Mouse (Mus musculus) testis, postnatal 10 days (tissue): ENCODE results near the gene Gnptg.
"Not testable (repeated sequence)": the region's sequence is repeated elsewhere in the genome, so short reads cannot be mapped to it uniquely, and the experiment has no call there.

Source experiments
- DNase-seq: peaks from one replicate; pipeline ENCODE4 v3.0.0; 2021; ENCODE audit warnings: low spot score

Gene Gnptg

DNA sequence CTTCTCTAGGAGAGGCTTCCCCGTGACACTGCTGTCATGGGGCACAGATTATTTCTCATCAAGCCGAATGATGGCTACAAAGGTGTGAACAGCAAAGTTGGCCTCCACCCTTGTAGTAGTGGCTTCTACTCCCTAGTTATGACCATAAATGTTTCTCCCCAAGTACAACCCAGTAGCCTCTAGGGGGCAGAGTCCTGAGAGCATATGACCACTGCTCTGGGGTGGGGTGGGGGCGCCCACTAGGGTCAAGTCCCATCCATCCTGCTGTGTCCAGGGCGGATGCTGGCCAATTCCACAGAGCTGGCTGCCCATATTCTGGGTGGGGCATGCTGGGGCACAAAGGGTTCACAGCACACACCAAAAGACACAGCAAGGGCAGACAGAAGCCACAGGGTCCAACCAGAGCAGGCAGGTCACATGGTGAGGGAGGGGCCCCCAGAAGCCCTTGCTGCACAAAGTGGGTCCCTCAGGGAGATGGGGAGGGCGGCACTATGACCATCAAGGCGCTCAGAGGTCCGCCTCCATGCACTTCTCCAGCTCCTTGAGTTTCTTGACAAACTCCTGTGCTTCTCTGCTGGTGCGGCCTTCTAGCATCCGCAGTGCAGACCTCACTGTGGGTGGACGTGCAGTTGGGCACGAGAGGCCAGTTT is 3.3 kb upstream of the Gnptg start:
- no peak for DNase-seq

DNA sequence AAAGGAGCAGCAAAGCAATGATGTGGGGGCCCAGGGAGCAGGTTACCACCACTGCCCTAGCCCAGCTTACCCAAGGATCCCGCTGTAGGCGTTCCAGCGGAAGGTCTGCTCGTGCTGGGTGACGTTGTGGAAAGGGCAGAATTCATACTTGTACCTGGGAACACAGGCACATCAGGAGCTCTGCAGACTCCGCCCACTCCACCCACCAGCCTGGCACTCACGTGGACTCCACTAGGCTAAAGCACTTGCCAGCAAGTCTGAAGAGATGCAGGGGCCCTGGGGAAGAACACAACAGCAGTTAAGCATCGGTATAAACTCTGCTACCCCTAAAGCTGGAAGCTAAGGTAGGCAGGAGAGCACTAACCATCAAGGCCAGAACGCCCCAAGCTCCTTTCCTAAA is 4.3 kb downstream of the Gnptg start:
- DNase-seq: no peak

DNA sequence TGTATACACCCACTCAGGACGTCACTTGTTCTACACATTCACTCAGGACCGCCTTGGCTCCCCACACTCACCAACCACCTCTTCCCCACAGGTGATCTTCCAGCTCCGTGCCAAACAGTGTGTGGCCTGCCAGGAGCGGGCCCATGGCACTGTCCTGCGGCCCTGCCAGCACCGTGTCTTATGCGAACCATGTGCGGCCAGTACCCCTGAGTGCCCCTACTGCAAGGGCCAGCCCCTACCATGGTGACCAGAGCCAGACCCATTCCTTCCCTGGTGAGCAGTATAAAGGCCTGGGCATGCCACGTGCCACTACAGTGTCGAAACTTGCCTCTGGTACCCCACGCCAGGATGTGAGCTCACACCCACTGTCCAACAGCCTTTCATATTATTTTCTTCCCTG is 8.3 kb downstream of the Gnptg start:
- not testable (repeated sequence) for DNase-seq

DNA sequence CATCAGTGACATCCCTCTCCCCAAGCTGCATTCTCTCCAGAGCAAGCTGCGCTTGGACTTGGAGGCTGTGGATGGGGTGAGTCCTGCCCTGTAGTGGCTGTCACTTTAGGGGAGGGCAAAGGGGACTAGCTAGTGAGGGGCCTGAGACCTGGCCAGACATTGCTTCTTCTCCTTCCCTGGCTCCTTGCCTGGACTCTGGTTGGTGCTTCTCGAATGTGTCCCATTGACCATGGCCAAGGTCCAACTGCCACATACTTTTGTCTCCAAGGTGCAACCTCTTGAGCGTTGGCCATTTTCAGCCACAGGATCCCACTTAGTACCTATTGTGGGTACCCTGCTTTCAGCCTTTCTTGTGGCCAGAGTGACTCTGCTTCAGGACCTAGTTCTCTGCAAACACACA is 9.2 kb downstream of the Gnptg start:
- DNase-seq: no peak

DNA sequence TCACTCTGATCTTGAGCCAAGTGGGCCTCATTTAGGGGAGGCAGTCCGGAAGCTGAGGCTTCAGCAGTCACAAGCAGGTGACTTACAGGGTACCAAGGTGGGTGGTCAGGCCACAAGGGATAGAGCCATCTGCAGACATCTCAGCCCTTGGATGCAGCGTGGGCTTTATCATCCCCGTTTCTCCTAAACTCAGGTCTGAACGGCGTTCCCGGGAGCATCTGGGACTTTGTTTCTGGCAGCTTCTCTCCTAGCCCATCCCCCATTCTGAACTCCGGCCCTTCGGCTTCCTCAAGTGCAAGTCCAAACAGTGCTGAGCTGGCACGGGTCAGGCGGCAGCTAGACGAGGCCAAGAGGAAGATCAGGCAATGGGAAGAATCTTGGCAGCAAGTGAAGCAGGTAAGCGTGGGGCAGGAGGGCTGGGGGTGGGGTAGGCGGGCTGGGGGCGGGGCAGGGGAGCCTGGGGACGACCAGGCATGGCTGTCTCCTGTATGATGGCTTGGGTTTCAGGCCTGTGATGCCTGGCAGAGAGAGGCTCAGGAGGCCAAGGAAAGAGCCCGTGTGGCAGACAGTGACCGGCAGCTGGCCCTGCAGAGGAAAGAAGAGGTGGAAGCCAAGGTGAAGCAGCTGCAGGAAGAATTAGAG is 9.8 kb downstream of the Gnptg start:
- DNase-seq: not testable (repeated sequence)

DNA sequence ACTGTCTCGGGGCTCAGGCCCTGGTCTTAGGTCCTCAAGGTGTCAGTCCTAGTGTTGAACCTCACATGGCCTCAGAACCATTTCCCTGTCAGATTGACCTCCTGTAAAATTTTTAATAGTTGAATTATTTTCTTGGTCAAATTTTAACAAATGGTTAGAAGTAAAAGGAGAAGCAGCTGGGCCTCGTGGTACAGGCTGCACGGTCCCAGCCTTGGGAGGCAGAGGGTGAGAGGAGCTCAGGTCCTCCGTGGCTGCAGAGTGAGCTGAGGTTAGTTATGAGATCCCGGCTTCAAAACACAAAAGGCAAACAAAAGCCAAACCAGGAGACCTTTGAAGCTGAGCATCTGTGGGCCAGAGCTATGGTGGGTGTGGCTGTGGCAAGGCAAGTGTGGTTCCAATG is 11.9 kb downstream of the Gnptg start:
- no peak for DNase-seq

DNA sequence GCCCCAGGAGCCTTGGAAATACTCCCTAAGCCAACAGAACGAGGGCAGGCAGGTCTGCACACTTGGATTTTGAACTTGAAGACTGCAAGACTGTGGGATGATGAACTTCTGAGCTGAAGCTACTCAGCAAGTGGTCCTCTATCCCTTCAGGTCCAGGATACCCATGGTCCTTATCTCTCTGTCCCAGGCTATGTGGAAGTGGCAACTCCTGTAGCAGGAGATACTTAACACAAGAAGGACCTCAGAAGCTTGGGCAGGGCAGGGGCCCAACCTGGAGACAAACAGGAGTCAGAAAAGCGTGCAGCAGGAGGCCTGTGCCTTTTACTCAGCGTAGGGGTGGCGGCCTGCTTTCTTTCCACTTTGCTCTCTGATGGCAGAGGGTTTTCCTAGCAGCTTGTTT is 14.3 kb downstream of the Gnptg start:
- DNase-seq: no peak

DNA sequence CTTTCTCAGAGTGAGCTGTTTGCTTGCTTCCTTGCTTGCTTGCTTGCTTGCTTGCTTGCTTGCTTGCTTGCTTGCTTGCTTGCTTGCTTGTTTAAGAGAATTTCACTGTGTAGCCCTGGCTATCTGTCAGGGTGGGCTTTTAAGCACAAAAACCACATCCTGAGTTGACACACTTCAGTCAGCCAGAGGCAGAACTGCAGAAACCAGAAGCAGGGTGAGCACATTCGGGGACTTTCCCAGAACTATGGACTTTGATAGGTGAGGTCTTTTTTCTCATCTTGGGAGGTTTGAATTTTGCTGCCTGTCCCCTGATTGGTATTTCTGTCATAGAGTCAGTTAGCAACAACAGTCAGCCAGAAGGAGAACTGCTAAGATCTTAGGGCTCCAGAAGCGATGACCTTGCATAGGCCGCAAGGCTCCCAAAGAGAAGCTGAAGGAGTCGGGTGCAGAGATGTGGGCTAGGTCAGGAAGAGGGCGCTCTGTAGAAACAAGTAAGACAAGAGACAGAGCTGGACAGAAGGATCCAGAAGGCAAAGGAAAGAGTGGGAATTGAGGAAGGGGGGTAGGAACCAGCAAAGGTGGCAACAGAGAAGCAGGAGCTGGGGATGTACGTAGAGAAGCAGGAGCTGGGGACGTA is 15.2 kb downstream of the Gnptg start:
- no peak for DNase-seq

DNA sequence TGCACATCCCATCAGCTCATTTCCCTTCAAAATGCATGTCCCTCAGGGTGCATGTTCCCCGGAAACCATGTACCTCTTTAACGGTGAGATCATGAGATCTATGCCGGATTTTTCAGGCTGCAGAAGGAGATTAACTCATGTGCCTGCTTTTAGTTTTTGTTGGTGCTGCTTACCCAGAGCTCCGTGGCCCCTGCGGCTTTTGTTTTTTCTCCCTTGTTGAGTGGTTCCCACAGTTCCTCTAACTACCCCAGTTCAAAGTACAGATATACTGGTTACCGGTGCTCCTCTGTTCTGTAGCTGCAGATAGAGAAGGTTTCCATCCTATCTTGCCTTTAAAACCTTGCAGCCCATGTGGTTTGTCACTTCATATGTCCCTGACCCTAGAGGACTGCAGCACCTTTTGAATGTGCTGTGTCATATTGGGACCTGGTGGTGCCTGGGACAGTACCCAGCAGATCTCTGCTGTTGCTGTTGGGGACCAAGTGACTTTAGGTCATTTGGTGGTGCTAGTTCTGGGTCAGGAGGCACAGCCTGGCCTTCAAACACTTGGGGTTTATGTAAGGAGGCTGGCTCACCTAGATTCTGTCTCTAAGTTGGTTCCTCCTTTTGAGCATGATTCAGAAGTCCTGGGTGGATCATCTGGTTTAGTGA is 16.8 kb downstream of the Gnptg start:
- DNase-seq: no peak

DNA sequence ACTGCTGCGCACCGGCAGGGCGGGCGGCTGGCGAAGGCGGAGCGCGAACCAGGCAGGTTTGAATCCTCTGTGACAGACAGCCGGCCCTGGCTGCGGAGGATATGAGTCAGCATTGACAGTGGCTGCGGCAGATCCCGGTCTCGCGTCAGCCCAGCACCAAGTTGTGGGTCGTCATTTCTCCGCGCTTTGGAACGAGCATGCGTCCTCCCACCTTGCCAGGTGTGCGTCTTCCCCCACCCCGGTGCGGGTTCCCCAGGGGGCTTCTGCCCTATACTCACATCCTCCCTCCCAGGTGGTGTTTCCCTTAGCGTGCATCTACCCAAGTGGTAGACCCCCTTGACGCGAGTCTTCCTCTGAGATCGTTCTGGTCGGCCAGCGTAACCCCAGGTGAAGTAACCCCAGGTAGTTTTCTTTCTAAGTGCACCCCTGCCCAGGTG is 17.4 kb downstream of the Gnptg start:
- not testable (repeated sequence) for DNase-seq

DNA sequence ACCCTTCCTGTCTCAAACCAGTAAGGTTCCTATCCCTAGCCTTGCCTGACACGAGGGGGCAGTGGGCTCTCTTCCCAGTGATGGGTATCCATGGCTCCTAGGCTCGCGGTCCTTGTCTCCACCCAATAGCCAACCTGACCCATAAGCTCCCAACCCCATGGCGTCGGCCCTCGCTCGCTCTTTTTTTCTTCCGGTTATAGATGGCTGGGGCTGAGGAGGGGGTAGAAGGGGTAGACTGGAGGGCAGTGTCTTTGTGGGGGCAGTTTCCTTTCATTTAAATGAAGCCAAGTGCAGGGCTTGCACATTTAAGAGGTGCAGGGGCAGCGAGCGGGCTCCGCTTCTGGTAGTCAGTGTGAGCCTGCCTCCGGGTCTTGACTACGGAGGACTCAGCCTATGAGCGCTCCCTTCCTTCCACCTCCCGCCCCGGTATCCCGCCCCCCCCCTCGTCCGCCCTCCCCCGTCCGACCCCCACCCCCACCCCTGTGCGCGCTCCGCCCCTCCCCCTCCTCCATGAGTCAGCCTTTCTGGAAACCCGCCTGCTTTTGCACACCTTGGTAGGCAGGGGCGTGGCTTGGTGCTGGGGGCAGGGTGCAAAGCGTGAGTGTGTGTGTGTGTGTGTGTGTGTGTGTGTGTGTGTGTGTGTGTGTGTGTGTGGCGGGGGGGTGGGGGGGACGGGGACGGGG is 18.0 kb downstream of the Gnptg start:
- peak; percentile 73 for DNase-seq

DNA sequence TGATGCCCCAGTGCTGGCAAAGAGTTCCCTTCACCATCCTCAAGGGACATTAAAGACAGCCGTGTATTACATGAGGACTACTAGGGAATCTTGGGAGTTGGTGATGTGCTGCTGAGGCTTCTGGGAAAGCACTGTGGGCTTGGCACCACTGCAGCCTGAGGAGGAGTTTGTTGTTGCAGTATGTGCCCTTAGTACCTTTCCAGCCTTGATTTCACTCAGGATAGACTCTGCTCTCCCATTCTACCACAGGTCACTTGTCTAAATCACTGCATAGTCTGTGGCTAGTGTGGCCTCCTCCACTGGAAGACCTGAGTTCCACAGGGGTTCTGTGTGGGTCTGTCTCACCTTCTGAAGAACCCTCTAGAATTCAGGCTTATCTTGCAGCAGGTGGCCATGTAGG is 19.2 kb downstream of the Gnptg start:
- DNase-seq: no peak

DNA sequence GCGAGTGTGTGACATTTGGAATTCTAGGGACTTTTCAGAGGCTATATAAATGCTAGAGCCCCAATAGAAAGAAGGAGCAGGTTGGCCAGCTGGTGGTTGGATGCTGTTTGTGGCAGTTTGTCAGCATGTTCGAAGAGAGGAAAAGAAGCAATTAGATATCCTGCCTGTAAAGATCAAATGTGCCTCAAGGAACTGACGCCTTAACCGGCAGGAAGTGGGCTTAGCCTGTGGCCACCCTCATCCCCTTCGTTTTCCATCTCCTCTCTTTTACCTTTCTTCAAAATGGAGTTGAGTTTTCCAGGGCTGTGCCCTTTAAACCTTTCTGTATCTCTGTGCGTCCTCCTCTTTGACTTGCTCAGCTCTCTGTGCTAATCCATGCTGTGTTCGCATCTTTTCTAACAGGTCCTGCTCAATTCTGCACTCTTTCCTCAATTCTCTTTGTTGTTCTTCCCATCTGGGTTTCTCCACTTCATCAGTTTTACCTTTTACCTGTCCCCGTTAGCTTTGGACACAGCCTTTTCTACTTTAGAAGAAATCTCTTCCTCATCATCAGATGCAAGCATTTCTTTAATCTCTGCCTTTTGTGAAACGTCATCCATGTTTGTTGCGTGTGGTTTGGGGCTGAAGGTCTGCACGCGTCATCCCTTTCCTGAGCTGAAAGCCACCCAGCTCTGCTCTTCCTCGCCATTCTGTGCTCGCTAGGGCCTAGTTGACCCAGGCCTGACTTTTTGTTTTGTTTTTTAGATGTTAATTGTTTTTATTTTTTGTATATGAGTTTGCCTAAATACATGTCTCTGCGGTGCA is 20.2 kb downstream of the Gnptg start:
- DNase-seq: no peak

DNA sequence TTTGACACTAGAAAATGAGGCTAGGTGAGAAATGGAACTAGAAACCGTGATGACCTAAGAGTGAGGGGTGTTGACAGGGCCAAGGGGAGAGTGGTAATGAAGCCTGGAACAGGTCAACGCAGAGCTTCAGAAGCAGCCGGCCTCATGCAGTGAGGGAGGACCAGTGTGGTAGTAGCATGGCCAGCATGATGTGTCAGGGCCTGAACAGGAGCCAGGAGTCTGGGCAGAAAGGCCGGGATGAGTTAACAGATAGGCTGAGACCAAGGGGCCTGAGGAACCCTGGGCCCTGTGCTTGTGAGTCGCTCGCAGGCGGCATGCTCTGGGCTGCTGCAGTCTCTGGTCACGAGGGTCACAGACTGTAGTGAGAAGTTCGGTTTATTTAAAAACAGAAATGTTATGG is 21.0 kb downstream of the Gnptg start:
- DNase-seq: no peak

DNA sequence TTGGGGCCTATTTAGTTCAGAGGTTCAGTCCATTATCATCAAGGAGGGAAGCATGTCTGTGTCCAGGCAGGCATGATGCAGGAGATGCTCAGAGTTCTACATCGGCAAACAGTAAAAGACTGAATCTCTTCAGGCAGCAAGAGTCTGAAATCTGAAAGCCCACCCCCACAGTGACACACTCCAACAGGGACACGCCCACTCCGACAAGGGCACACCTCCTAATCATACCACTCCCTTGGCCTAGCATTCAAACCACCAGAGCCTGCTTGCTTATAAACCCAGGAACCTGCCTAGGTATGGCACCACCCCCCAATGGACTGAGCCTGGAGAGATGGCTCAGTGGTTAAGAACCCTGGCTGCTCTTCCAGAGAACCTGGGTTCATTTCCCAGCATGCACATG is 24.5 kb downstream of the Gnptg start:
- DNase-seq: no peak

DNA sequence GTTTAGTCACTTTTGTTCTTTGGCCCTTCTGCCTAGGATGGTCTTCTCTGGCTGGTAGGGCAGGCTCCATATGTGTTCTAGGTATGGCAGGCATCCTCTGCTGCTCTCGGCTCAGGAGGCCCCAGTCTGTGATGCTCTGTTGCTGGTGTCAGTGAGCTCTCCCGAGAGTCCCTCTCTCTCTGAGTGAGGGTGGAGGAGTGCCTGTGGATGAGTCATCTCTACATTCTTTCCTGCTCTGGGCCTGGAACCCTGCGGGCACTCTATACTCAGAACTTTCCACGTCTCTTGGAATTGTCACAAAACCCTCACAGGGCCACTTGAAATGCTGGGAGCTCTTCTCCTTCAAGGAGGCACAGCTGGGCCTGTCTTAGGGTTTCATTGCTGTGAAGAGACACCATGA is 28.2 kb downstream of the Gnptg start:
- no peak for DNase-seq

DNA sequence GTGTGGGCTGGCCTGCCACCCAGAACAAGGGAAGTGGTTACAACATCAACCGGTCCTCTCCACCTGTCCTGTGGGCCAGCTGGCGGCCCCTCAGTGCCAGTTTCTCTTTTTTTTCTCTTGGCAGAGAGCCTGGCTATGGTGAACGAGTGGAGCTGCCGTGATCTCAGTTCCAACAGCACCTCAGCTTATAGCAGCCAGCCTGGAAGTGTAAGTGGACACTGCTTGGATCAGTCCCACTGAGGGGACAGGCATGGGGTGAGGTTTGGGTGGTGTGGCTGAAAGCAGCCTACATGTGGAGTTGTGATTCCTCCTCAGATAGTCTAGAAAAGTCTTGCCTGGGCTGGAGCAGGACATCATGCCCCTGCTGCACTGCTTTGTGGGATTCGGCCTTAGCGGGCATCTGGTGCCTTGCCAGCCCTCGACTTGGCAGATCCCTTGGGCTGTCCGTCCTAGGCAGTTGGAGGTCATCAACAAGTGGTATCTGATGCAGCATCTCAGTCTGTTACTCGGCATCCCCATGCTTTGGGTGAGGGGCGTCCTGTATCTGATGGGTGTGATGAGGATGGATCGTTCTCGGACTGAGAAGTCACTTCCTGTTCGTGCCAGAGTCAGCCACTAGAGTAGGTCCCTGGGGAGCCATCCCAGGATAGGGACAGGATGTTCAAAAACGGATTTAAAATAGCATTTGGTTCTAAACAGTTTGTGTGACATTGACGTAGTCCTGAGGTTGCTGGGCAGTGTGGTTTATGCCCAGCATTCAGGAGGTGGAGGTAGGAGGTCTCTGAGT is 29.1 kb downstream of the Gnptg start:
- DNase-seq: no peak

DNA sequence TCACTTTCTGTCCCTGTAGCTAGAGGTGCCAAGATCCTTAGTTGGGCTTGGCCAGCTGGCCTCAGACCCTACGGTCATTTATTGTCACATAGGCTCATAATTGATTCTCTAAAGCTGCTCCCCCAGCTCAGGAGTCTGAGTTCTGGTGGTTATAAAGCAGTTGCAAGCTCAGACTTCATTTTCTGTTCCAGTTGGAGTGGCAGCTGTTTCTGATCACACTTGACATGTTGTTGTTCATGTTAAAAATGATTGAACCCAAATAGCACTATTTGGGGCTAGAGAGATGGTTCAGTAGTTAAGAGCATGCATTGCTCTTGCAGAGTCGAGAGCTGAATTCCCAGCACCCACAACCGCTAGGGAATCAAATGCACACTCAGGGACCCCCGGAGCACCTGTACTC is 29.9 kb downstream of the Gnptg start:
- no peak for DNase-seq

DNA sequence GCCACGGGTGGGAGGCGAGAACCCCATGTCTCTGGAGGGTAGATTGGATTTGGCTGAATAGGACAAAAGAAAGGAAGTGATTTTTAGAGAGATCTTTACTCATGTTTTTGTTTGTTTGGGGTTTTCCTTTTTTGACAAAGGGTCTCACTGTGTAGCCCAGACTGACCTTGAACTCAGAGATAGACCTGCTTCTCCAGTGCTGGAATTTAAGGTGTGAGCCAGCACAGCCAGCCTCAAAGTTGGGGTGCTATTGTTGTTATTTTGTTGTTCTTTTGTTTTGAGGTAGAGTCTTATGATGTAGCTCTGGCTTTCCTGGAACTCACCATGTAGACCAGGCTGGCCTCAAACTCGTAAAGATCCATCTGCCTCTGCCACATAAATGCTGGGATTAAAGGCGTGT is 37.5 kb downstream of the Gnptg start:
- no peak for DNase-seq

DNA sequence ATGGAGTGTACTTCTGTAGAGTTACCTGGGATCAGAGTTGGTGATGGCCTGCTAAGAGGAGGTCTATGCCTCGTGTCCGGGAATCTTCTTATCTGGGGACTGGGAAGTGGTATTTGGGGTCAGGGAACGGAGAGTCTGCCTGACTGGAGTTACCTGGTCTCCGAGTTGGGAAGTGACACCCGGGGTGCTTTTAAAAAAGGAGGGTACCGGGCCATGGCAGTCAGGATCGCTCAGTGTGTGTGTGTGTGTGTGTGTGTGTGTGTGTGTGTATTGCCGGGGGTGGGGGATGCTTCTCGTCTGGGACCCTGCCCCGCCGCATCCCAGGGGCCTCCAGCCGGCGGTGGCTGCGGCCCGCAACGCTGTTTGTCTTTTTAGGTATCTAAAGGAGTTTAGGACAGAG is 50.8 kb downstream of the Gnptg start:
- DNase-seq: no peak
